Mouse (Mus musculus): ENCODE results near the gene Mip. TPM values are rescaled to one million over a fixed set of nuclear protein-coding genes. Genes with fewer than 3 reads are reported as not detected.
"Not testable (repeated sequence)": the region's sequence is repeated elsewhere in the genome, so short reads cannot be mapped to it uniquely, and the experiment has no call there.

Gene Mip
- polyA plus RNA-seq, 1 experiment from 2014 or later: not detected

DNA sequence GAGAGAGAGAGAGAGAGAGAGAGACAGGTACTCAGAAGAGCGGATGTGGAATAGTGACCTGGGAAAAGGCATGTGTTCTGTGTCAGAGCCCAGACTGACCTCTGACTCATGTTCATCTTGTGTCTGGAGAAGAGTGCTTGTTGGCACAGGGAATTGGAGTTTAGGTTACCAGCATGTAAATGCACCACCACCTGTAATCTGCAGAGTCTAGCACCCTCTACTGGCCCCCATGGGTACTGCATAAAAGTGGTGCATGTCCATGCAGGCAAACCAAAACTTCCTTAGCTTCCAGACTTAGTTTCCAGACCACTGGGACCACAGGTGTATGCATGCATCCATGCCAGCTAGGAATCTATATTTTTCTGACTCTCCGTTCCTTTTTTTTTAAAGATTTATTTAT is 39.7 kb upstream of the Mip start:
- Histone ChIP-seq H3K4me2 (ENCODE audit: low read depth, low read length) (no peak overlapping the region), H3K4me3 (ENCODE audit: low read depth, low read length) (no peak overlapping the region), H3K27ac (ENCODE audit: low read depth) (no peak overlapping the region), H3K9me3 (ENCODE audit: low read length) (no peaks in the 10 kb centered on the region), H3K27me3 (ENCODE audit: insufficient read depth, low read length) (no peaks in the 10 kb centered on the region), H3K9ac (replicated peaks) (no peak overlapping the region), H3K36me3 (replicated peaks; ENCODE audit: insufficient read depth, low read length) (no peaks in the 10 kb centered on the region), H3K4me1 (ENCODE audit: insufficient read depth) (peaks cover 7% of the 10 kb centered on the region)
- 43% methylated on average over 2 of the region's 2 CpGs for WGBS (ENCODE audit: insufficient replicate concordance)
- ATAC-seq: peak; percentile 59
- peak; percentile 92 for DNase-seq
- TF ChIP-seq CTCF (IDR thresholded peaks at IDR 0.05; ENCODE audit: low read depth) (peak; percentile 99), EP300 (IDR thresholded peaks at IDR 0.05; ENCODE audit: low read depth) (no peak)

- WGBS (ENCODE audit: insufficient replicate concordance): 61% methylated on average over 5 of the region's 5 CpGs
- peak overlapping the region; percentile 52 for H3K4me2 ChIP-seq (ENCODE audit: low read depth, low read length)
- ATAC-seq (peak; percentile 85), DNase-seq (peak; percentile 52)
- H3K27me3 ChIP-seq (ENCODE audit: insufficient read depth, low read length): no peaks in the 10 kb centered on the region
- no peak for TF ChIP-seq CTCF (IDR thresholded peaks at IDR 0.05; ENCODE audit: low read depth)
- TF ChIP-seq EP300 (IDR thresholded peaks at IDR 0.05; ENCODE audit: low read depth): peak; percentile 63; the same call in 1 of the 2 replicates
- H3K9ac ChIP-seq (replicated peaks): 0 out of 2 replicates have a peak overlapping the region, but pooled peaks have one; percentile 3
- no peak overlapping the region for H3K4me3 ChIP-seq (ENCODE audit: low read depth, low read length)
- H3K36me3 ChIP-seq (replicated peaks; ENCODE audit: insufficient read depth, low read length): no peaks in the 10 kb centered on the region
- H3K4me1 ChIP-seq (ENCODE audit: insufficient read depth): peaks cover 7% of the 10 kb centered on the region
- H3K27ac ChIP-seq (ENCODE audit: low read depth): peak overlapping the region; percentile 56
- no peaks in the 10 kb centered on the region for H3K9me3 ChIP-seq (ENCODE audit: low read length)
Observed at GRCm38 (mm10) chr10:128187181-128187605, 38.4 kb upstream of the Mip start.

- Histone ChIP-seq H3K9ac (replicated peaks) (no peak overlapping the region), H3K36me3 (replicated peaks; ENCODE audit: insufficient read depth, low read length) (no peaks in the 10 kb centered on the region), H3K4me3 (ENCODE audit: low read depth, low read length) (no peak overlapping the region), H3K27me3 (ENCODE audit: insufficient read depth, low read length) (no peaks in the 10 kb centered on the region), H3K9me3 (ENCODE audit: low read length) (no peaks in the 10 kb centered on the region), H3K4me1 (ENCODE audit: insufficient read depth) (peaks cover 3% of the 10 kb centered on the region; the same call in 1 of the 2 replicates), H3K27ac (ENCODE audit: low read depth) (no peak overlapping the region), H3K4me2 (ENCODE audit: low read depth, low read length) (no peak overlapping the region)
- DNase-seq: peak; percentile 82
- TF ChIP-seq EP300 (IDR thresholded peaks at IDR 0.05; ENCODE audit: low read depth): no peak
- peak; percentile 89 for TF ChIP-seq CTCF (IDR thresholded peaks at IDR 0.05; ENCODE audit: low read depth)
- no peak for ATAC-seq
- WGBS (ENCODE audit: insufficient replicate concordance): 57% methylated on average over 2 of the region's 2 CpGs
Observed at GRCm38 (mm10) chr10:128188242-128188877, 37.3 kb upstream of the Mip start.

GRCm38 (mm10) chr10:128191472-128191871 is 34.2 kb upstream of the Mip start:
- Histone ChIP-seq H3K4me1 (ENCODE audit: insufficient read depth) (peaks cover 8% of the 10 kb centered on the region), H3K36me3 (replicated peaks; ENCODE audit: insufficient read depth, low read length) (no peaks in the 10 kb centered on the region), H3K4me3 (ENCODE audit: low read depth, low read length) (no peak overlapping the region), H3K9me3 (ENCODE audit: low read length) (no peaks in the 10 kb centered on the region), H3K9ac (replicated peaks) (no peak overlapping the region), H3K27ac (ENCODE audit: low read depth) (no peak overlapping the region), H3K4me2 (ENCODE audit: low read depth, low read length) (no peak overlapping the region), H3K27me3 (ENCODE audit: insufficient read depth, low read length) (peaks cover 18% of the 10 kb centered on the region)
- ATAC-seq (no peak), DNase-seq (no peak)
- no peak for TF ChIP-seq CTCF (IDR thresholded peaks at IDR 0.05; ENCODE audit: low read depth)
- no peak for TF ChIP-seq EP300 (IDR thresholded peaks at IDR 0.05; ENCODE audit: low read depth)
- 30% methylated on average over 2 of the region's 2 CpGs for WGBS (ENCODE audit: insufficient replicate concordance)

DNA sequence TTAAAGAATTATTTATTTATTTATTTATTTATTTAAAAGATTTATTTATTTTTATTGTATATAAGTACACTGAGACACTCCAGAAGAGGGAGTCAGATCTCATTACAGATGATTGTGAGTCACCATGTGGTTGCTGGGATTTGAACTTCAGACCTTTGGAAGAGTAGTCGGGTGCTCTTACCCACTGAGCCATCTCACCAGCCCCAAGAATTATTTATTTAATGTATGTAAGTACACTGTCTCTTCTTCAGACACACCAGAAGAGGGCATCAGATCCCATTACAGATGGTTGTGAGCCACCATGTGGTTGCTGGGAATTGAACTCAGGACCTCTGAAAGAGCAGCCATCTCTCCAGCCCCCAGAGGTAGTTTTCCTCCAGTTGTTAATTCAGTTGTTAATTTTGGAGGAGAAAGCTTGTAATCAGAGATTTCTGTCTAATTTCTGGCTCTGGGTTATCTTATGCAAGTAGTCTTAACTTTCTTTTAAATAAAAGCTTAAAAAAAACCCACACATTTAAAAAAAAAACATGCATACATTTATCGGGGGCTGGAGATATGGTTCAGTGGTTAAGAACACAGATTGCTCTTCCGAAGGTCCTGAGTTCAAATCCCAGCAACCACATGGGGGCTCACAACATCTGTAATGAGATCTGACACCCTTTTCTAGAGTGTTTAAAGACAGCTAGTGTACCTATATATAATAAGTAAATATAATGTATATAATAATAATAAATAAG is 33.4 kb upstream of the Mip start:
- not testable (repeated sequence) for H3K4me3 ChIP-seq (ENCODE audit: low read depth, low read length); H3K36me3 ChIP-seq (replicated peaks; ENCODE audit: insufficient read depth, low read length); H3K9me3 ChIP-seq (ENCODE audit: low read length); H3K9ac ChIP-seq (replicated peaks); H3K27ac ChIP-seq (ENCODE audit: low read depth); DNase-seq; ATAC-seq; H3K4me2 ChIP-seq (ENCODE audit: low read depth, low read length); H3K4me1 ChIP-seq (ENCODE audit: insufficient read depth)
- WGBS (ENCODE audit: insufficient replicate concordance): 77% methylated on average over 3 of the region's 3 CpGs
- H3K27me3 ChIP-seq (ENCODE audit: insufficient read depth, low read length): peaks cover 22% of the 10 kb centered on the region

DNA sequence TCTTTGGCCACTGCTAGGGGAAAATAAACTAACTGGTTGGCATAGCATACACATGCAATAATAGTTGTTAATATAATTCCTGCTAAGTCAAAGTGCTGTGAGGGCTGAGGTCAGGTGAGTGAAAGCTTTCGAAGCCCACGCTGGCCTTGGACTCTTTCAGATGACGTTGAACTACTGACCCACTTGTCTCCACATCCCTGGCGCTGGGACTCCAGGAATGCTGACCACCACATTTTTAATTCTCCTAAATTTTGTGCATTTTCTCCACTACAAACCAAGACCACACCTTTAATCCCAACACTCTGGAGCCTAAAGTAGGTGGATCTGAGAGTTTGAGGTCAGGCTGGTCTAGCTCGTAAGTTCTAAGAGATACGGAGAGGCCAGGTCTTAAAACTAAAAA is 32.5 kb upstream of the Mip start:
- Histone ChIP-seq H3K27ac (ENCODE audit: low read depth) (no peak overlapping the region), H3K36me3 (replicated peaks; ENCODE audit: insufficient read depth, low read length) (no peaks in the 10 kb centered on the region), H3K4me1 (ENCODE audit: insufficient read depth) (peaks cover 8% of the 10 kb centered on the region), H3K4me2 (ENCODE audit: low read depth, low read length) (no peak overlapping the region), H3K9me3 (ENCODE audit: low read length) (no peaks in the 10 kb centered on the region), H3K27me3 (ENCODE audit: insufficient read depth, low read length) (peaks cover 22% of the 10 kb centered on the region), H3K9ac (replicated peaks) (no peak overlapping the region), H3K4me3 (ENCODE audit: low read depth, low read length) (no peak overlapping the region)
- DNase-seq: no peak
- no peak for TF ChIP-seq CTCF (IDR thresholded peaks at IDR 0.05; ENCODE audit: low read depth)
- TF ChIP-seq EP300 (IDR thresholded peaks at IDR 0.05; ENCODE audit: low read depth): no peak
- ATAC-seq: no peak
- 76% methylated on average over 6 of the region's 6 CpGs for WGBS (ENCODE audit: insufficient replicate concordance)
